Mouse (Mus musculus) gastrocnemius, adult 2 months (tissue): ENCODE data around the gene 1700025G04Rik. TPM values are rescaled to one million over a fixed set of nuclear protein-coding genes. Genes with fewer than 3 reads are reported as not detected.
A peak's percentile ranks its signal among the peaks of the same experiment; 100 is the strongest.

Experiments
- DNase-seq: peaks from one replicate; pipeline ENCODE4 v3.0.0; 2022
- H3K27ac ChIP-seq: fragments of 200-600 bp; 2 replicates; pipeline ENCODE4 v1.8.1; 2022; ENCODE audit warnings: mild to moderate bottlenecking
- H3K4me3 ChIP-seq: fragments of 200-600 bp; 2 replicates; pipeline ENCODE4 v1.8.1; 2022; ENCODE audit warnings: mild to moderate bottlenecking, moderate library complexity
- CTCF ChIP-seq: fragments of 200-600 bp; IDR thresholded peaks from 2 replicates; pipeline ENCODE4 v1.8.1; 2022; ENCODE audit warnings: antibody characterized with exemption, mild to moderate bottlenecking, moderate library complexity
- intact Hi-C: fragments of 180-260 bp; cut with DNase I; formaldehyde crosslinking; loops from one replicate; pipeline ENCODE4 v1.15.1; 2025
- total RNA-seq, 2 experiments: library from RNA; stranded (reverse); gene quantifications; 2 replicates each; pipeline ENCODE4 v1.2.3; 2021

Gene 1700025G04Rik
- total RNA-seq, 2 experiments from 2014 or later = 66.2 to 72.2 TPM

DNA sequence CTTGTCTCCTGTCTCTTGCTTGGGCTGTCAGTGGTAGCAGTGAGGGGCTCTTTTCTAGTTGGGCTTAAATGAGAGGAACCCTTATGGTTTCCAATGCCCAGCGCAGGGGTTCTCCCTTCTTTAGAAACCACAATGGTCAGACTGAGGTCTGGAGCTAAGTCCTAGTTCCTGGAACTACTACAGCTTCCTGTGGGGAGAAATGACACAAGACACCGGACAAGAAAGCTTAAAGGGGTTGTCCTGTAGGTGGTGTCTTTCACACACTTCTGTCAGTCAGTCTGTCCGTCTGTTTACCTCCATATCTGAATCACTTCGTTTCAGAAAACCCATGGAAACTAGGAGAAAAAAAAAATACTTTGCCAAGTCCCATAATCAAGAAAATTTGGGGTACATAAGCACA lies 163.8 kb downstream of the 1700025G04Rik start:
- peak; percentile 42; the same call in 1 of the 2 replicates for TF ChIP-seq CTCF
- Histone ChIP-seq H3K4me3 (peak overlapping the region; percentile 9; the same call in 1 of the 2 replicates), H3K27ac (no peak overlapping the region)
- no peak for DNase-seq
- intact Hi-C loops = loop anchor here (10.0 kb wide), 1 partner anchor 359 kb away; no protein-coding TSS in a partner anchor

DNA sequence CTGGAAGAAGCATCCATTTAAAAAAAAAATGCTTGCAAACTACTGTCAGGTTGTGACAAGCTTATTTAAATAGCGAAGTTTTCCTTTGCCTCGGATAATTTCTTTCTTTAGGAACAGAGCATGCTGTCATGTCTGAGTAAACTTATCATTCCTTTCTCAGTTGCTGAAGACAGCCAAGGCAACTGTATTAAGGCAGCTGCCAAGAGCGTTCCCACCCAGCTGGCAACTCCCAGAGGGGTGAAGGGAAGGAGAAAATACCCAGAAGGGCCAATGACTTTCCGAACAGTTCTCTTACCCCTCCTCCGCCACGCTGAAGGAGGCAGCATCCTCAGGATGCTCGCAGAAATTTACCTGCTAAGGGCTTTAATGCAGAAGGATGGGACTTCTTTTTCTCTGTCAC lies 164.2 kb downstream of the 1700025G04Rik start:
- Histone ChIP-seq H3K27ac (no peak overlapping the region), H3K4me3 (no peak overlapping the region)
- peak; percentile 52 for DNase-seq
- intact Hi-C loops = loop anchor here (10.0 kb wide), 1 partner anchor 359 kb away; no protein-coding TSS in a partner anchor
- TF ChIP-seq CTCF = no peak

DNA sequence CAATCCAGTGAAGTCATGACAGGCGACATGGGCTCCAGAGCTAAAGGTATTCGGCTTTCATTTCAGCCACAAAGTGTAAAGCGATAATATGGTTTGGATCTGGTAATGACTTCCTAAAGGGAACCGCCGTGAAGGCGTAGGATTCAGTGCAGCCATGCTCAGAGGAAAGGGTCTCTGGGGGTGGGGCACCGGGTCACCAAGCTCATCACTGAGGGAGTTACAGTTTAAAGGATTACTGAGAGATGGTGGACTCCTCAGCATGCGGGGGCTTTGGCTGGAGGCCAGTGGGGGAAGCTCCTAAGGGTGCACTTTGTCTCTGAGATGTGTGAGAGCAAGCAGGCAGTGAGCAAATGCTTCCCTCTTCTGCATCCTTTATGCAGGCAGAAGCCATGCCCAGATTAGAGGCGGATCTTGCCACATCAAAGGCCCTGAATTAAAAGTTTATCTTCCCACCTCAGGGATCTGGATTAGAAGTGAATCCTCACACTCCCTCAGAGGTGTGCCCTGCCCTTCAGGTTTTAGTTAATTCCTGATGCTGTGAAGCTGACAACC lies 171.0 kb downstream of the 1700025G04Rik start:
- intact Hi-C loops = no loop called here
- H3K4me3 ChIP-seq = no peak overlapping the region
- no peak for TF ChIP-seq CTCF
- no peak overlapping the region for H3K27ac ChIP-seq
- no peak for DNase-seq

GRCm38 (mm10) chr1:151917736-151918135 lies 172.2 kb downstream of the 1700025G04Rik start:
- H3K27ac ChIP-seq = no peak overlapping the region
- DNase-seq = no peak
- no peak overlapping the region for H3K4me3 ChIP-seq
- intact Hi-C loops = no loop called here
- TF ChIP-seq CTCF = no peak

- Histone ChIP-seq H3K4me3 (no peak overlapping the region), H3K27ac (no peak overlapping the region)
- TF ChIP-seq CTCF = no peak
- DNase-seq = no peak
- intact Hi-C loops = no loop called here
Measured at GRCm38 (mm10) chr1:151914494-151914893, 175.4 kb downstream of the 1700025G04Rik start.

- DNase-seq = no peak
- no peak for TF ChIP-seq CTCF
- Histone ChIP-seq H3K4me3 (no peak overlapping the region), H3K27ac (no peak overlapping the region)
- intact Hi-C loops = no loop called here
Measured at GRCm38 (mm10) chr1:151907014-151907413, 182.9 kb downstream of the 1700025G04Rik start.

DNA sequence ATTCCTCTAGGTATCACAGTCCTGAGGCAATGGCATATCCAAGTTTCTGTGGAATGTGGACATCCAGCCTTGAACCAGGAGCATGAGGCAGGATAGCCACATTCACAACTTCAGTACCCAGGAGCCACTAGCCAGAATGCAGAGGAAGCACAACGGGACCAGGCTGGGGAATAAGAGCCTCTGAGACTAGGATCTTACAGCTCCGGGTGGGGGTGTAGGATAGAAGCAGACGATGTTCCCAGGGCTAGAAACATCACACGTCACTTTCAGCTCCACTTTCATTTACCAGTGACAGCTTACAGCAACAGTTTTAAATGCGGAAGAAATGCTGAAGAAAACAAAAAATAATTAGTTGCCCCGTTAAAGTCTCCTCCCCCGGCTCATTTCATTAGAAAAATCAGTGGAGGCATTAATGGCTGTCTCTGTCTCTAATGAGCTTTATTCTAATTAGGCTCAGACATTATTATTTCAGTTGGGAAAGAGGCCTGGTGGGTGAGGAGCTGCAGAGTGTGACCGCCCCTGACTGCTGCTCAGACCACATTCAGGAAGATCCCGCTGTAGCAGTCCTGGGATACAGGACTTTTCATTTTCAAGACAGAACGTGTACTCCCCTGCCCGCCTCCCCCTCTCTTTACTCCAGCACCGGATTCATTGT lies 189.1 kb downstream of the 1700025G04Rik start:
- intact Hi-C loops = no loop called here
- no peak for DNase-seq
- Histone ChIP-seq H3K27ac (no peak overlapping the region), H3K4me3 (no peak overlapping the region)
- no peak for TF ChIP-seq CTCF

GRCm38 (mm10) chr1:151899964-151900363 lies 190.0 kb downstream of the 1700025G04Rik start:
- Histone ChIP-seq H3K27ac (no peak overlapping the region), H3K4me3 (no peak overlapping the region)
- no peak for TF ChIP-seq CTCF
- no peak for DNase-seq
- intact Hi-C loops = no loop called here

DNA sequence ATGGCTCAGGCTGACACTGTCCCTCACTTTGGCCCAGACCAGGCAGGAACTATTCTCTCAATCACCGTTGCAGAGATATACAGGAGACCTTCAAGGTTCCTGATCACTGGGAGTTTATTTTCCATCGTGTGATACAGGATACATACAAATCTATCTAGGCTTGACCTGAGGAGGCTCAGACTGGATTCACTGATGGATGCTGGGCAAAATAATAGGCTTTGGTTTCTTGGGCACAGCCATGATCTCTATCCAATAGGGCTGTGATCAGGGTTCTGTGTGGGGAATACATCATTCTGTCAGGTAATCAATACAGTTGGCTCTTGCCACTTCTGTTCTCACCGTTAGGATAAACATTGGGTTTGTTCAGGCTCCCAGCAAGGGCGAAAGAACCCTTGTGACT lies 194.5 kb downstream of the 1700025G04Rik start:
- intact Hi-C loops = no loop called here
- no peak overlapping the region for H3K4me3 ChIP-seq
- DNase-seq = no peak
- no peak overlapping the region for H3K27ac ChIP-seq
- TF ChIP-seq CTCF = no peak

- Histone ChIP-seq H3K4me3 (no peak overlapping the region), H3K27ac (no peak overlapping the region)
- TF ChIP-seq CTCF = no peak
- DNase-seq = no peak
- intact Hi-C loops = loop anchor here (5.0 kb wide), 1 partner anchor 53 kb away; no protein-coding TSS in a partner anchor
Measured at GRCm38 (mm10) chr1:151893976-151894375, 195.9 kb downstream of the 1700025G04Rik start.

- intact Hi-C loops = loop anchor here (5.0 kb wide), 1 partner anchor 55 kb away; no protein-coding TSS in a partner anchor
- no peak overlapping the region; the same call in 1 of the 2 replicates for H3K27ac ChIP-seq
- DNase-seq = no peak
- TF ChIP-seq CTCF = no peak
- no peak overlapping the region for H3K4me3 ChIP-seq
Measured at GRCm38 (mm10) chr1:151892008-151892407, 197.9 kb downstream of the 1700025G04Rik start.

GRCm38 (mm10) chr1:151891194-151891593 lies 198.7 kb downstream of the 1700025G04Rik start:
- no peak for TF ChIP-seq CTCF
- Histone ChIP-seq H3K27ac (peak overlapping the region; percentile 93), H3K4me3 (no peak overlapping the region)
- DNase-seq = no peak
- intact Hi-C loops = loop anchor here (5.0 kb wide), 1 partner anchor 56 kb away; no protein-coding TSS in a partner anchor

GRCm38 (mm10) chr1:151890041-151890621 lies 199.8 kb downstream of the 1700025G04Rik start:
- TF ChIP-seq CTCF = no peak
- H3K4me3 ChIP-seq = no peak overlapping the region
- intact Hi-C loops = loop anchor here (5.0 kb wide), 1 partner anchor 57 kb away; no protein-coding TSS in a partner anchor
- DNase-seq = peak; percentile 52
- H3K27ac ChIP-seq = peak overlapping the region; percentile 93
